ENCODE assay signal across 23 mouse cellular contexts in the genomic region with DNA sequence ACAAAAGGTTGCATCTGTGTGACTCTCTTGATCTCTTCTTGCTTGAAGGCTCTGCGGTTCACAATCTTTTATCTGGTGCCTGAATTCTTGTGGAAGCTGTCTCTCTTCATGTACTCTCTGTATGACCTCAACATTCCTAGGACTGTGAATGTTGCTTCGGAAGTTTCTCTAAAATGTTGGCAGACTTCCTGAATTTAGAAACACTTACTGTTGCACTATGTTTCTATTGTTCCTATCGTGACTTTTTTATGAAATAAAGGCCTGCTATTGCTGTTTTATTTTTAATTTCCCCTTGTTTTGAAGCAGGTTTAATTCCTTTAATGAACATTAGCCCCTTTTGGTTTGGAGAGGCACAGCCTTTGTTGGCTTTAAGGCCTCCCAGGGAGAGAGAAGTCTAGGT.
DNase-seq lines count a peak whose midpoint lies in the region; ATAC-seq lines count a peak whose summit lies in the region.
"Had no signal": no experiment of that assay in that cellular context is flagged by ENCODE, and none has a peak within 500 bp of the region (broad histone marks: within the 10 kb centered on the region; RNA-seq: fewer than 3 reads in every experiment).

No protein-coding gene starts in this region.

- intact Hi-C loops in heart, postnatal 10 days (cut with DNase I) = no loop called here

- H3K4me1 ChIP-seq in heart, embryonic 11.5 days (ENCODE audit: control insufficient read depth, insufficient read depth, low read length) = no peaks in the 10 kb centered on the region
- H3K4me1 ChIP-seq: embryonic facial prominence, embryonic 15.5 days; limb, embryonic 15.5 days; midbrain, embryonic 15.5 days had no signal

- H3K27ac ChIP-seq in heart, embryonic 11.5 days (ENCODE audit: low read depth, low read length) = no peak overlapping the region
- H3K27ac ChIP-seq: embryonic facial prominence, embryonic 15.5 days; forebrain, embryonic 15.5 days; heart, embryonic 13.5 days; hindbrain, postnatal 0 days; left cerebral cortex, adult 2 months; limb, embryonic 15.5 days; liver, embryonic 14.5 days; macrophage; midbrain, embryonic 15.5 days had no signal

- 31% methylated on average over 3 of the region's 3 CpGs for WGBS in heart, embryonic 11.5 days (ENCODE audit: insufficient replicate concordance)

- no peaks in the 10 kb centered on the region for H3K9me3 ChIP-seq in heart, embryonic 11.5 days (replicated peaks; ENCODE audit: control insufficient read depth, low read length)
- H3K9me3 ChIP-seq: embryonic facial prominence, embryonic 15.5 days; forebrain, embryonic 15.5 days; heart, embryonic 13.5 days; limb, embryonic 15.5 days; midbrain, embryonic 15.5 days had no signal

- no peaks in the 10 kb centered on the region for H3K27me3 ChIP-seq in heart, embryonic 11.5 days (ENCODE audit: control insufficient read depth, insufficient read depth, low read length)
- H3K27me3 ChIP-seq: embryonic facial prominence, embryonic 15.5 days; forebrain, embryonic 15.5 days; heart, embryonic 13.5 days; limb, embryonic 15.5 days; midbrain, embryonic 15.5 days had no signal

- H3K4me3 ChIP-seq in heart, embryonic 11.5 days (ENCODE audit: low read depth, low read length) = no peak overlapping the region
- H3K4me3 ChIP-seq: embryonic facial prominence, embryonic 15.5 days; forebrain, embryonic 15.5 days; heart, embryonic 13.5 days; left cerebral cortex, adult 2 months; limb, embryonic 15.5 days; midbrain, embryonic 15.5 days had no signal

- H3K36me3 ChIP-seq in heart, embryonic 11.5 days (ENCODE audit: control insufficient read depth, insufficient read depth, low read length) = no peaks in the 10 kb centered on the region
- H3K36me3 ChIP-seq: embryonic facial prominence, embryonic 15.5 days; forebrain, embryonic 15.5 days; heart, embryonic 13.5 days; limb, embryonic 15.5 days; midbrain, embryonic 15.5 days had no signal

- DNase-seq in heart, postnatal 10 days = peak; percentile 6 to 15
- DNase-seq in kidney, postnatal 14 days = peak; percentile 2
- DNase-seq in kidney, adult 8-10 months = no peak
- DNase-seq in 3T3-L1 (ENCODE audit: low read depth, low spot score) (peak; percentile 66), NIH3T3 (ENCODE audit: low read depth) (peak; percentile 8)
- DNase-seq in thymus, postnatal 10 days (ENCODE audit: low spot score in 2 of 2) = no peak
- DNase-seq: adrenal gland, postnatal 14 days; cerebellum, adult 8-10 months; cerebellum, postnatal 36 days; embryo, embryonic 11 days; left cerebral cortex, postnatal 4 days; thymus, postnatal 14 days had no signal

- ATAC-seq in heart, embryonic 11.5 days (replicated peaks; ENCODE audit: insufficient number of reproducible peaks, low FRiP score, low TSS enrichment) = no peak
- ATAC-seq: forebrain, embryonic 15.5 days; hindbrain, postnatal 0 days; intestine, postnatal 0 days; midbrain, embryonic 15.5 days had no signal

- H3K9ac ChIP-seq in heart, embryonic 11.5 days (ENCODE audit: low read depth, low read length) = no peak overlapping the region
- H3K9ac ChIP-seq: embryonic facial prominence, embryonic 15.5 days; forebrain, embryonic 15.5 days; heart, embryonic 13.5 days; limb, embryonic 15.5 days; liver, embryonic 14.5 days; midbrain, embryonic 15.5 days had no signal

- H3K4me2 ChIP-seq in heart, embryonic 11.5 days = no peak overlapping the region
- H3K4me2 ChIP-seq: embryonic facial prominence, embryonic 15.5 days; forebrain, embryonic 15.5 days; heart, embryonic 13.5 days; limb, embryonic 15.5 days; midbrain, embryonic 15.5 days had no signal

Comparison
In these comparisons a context has a peak if more than half of its experiments do, and no peak if none do; other contexts are left out.
1. DNase-seq: peak in heart, postnatal 10 days (2 of 2), kidney, postnatal 14 days (single experiment), 3T3-L1 (single experiment) and NIH3T3 (single experiment); none in kidney, adult 8-10 months (0 of 2) and thymus, postnatal 10 days (0 of 2).